Mouse (Mus musculus): ENCODE results near the gene Ralgapa1.

DNA sequence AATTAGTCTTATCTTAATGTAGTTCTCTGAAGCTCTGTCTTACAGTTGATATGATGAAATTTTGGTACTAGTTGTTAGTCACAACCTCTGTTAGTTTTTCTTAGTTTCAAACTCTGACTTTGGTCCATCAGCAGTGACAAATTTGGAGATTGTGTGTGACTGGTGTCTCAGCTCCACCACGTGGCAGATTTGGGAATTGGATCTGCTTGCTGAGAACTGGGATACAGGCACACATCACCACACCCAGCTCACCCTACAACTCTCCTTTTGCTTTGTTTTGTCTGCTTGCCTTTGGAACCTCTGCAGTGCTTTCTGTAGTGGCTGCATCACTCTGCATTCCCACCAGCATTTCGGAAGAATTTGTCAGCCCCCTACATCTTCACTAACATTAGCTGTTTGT lies 10.1 kb upstream of the Ralgapa1 start:
- TF ChIP-seq USF1 (IDR thresholded peaks at IDR 0.05; ENCODE audit: low read depth): peak; percentile 25
- TF ChIP-seq REST (IDR thresholded peaks at IDR 0.05; ENCODE audit: insufficient read depth, insufficient read length): no peak
- TF ChIP-seq POLR2A (IDR thresholded peaks at IDR 0.05; ENCODE audit: insufficient read length, low read depth): no peak
- no peak for TF ChIP-seq POLR2AphosphoS2 (IDR thresholded peaks at IDR 0.05; ENCODE audit: insufficient read length, low read depth)
- no peak for TF ChIP-seq MAX (IDR thresholded peaks at IDR 0.05; ENCODE audit: low read depth)
- TF ChIP-seq MYOD1 (IDR thresholded peaks at IDR 0.05; ENCODE audit: control insufficient read depth in 1 of 3, insufficient read length in 2 of 3, low read depth in 2 of 3): no peak
- TF ChIP-seq MYOG (IDR thresholded peaks at IDR 0.05; ENCODE audit: control insufficient read depth in 1 of 3, insufficient read depth in 1 of 3, insufficient read length in 2 of 3, low read depth in 2 of 3): no peak
- no peak for TF ChIP-seq CEBPB (IDR thresholded peaks at IDR 0.05; ENCODE audit: insufficient read depth, poor library complexity, severe bottlenecking)
